11 mouse cellular contexts compared by ENCODE assay signal in genomic region chr13:110968507-110968905, GRCm38 (mm10).
DNase-seq lines count a peak whose midpoint lies in the region; ATAC-seq lines count a peak whose summit lies in the region.
"Had no signal": no experiment of that assay in that cellular context is flagged by ENCODE, and none has a peak within 500 bp of the region (broad histone marks: within the 10 kb centered on the region; RNA-seq: fewer than 3 reads in every experiment).

No protein-coding gene starts in this region.

- DNase-seq in gastrocnemius, adult 18-20 months (ENCODE audit: low spot score): peak; percentile 19
- no peak for DNase-seq in gastrocnemius, adult 8-10 months (ENCODE audit: low spot score in 2 of 2)
- DNase-seq in MN1 (ENCODE audit: low spot score): peak; percentile 16
- peak; percentile 20 to 44 for DNase-seq in heart, postnatal 14 days
- peak; percentile 52 for DNase-seq in midbrain, embryonic 14.5 days
- no peak for DNase-seq in right cerebral cortex, adult 2 months (ENCODE audit: low spot score in 2 of 2)
- no peak for DNase-seq in thymus, postnatal 10 days (ENCODE audit: low spot score in 2 of 2)

- intact Hi-C loops in heart, postnatal 14 days (cut with DNase I): loop anchor here (1.0 to 5.0 kb wide), 7 partner anchors 102 to 574 kb away; no protein-coding TSS in a partner anchor

- H3K27me3 ChIP-seq in embryonic facial prominence, embryonic 13.5 days: no peaks in the 10 kb centered on the region
- H3K27me3 ChIP-seq in midbrain, embryonic 14.5 days (ENCODE audit: control insufficient read depth, insufficient read depth, low read length): no peaks in the 10 kb centered on the region
- H3K27me3 ChIP-seq: CH12.LX; embryonic facial prominence, embryonic 12.5 days; liver, embryonic 13.5 days had no signal

- 0 out of 2 replicates have a peak, but pooled peaks have one; percentile 43 for ATAC-seq in embryonic facial prominence, embryonic 13.5 days (ENCODE audit: insufficient number of reproducible peaks, insufficient read depth, low FRiP score, low TSS enrichment, low read depth)
- no peak for ATAC-seq in midbrain, embryonic 14.5 days (ENCODE audit: low FRiP score, low TSS enrichment)

- peaks cover 18% of the 10 kb centered on the region for H3K4me1 ChIP-seq in embryonic facial prominence, embryonic 13.5 days
- H3K4me1 ChIP-seq in midbrain, embryonic 14.5 days (ENCODE audit: control insufficient read depth, insufficient read depth, low read length): peaks cover 5% of the 10 kb centered on the region; the same call in 1 of the 2 replicates

- H3K27ac ChIP-seq in embryonic facial prominence, embryonic 13.5 days: no peak overlapping the region
- H3K27ac ChIP-seq in midbrain, embryonic 14.5 days (replicated peaks; ENCODE audit: low read depth, low read length): no peak overlapping the region
- H3K27ac ChIP-seq: liver, embryonic 13.5 days had no signal

- H3K4me2 ChIP-seq in embryonic facial prominence, embryonic 13.5 days: no peak overlapping the region
- H3K4me2 ChIP-seq in midbrain, embryonic 14.5 days (ENCODE audit: low read length): no peak overlapping the region
- H3K4me2 ChIP-seq: embryonic facial prominence, embryonic 12.5 days; liver, embryonic 13.5 days had no signal

- no peaks in the 10 kb centered on the region for H3K36me3 ChIP-seq in embryonic facial prominence, embryonic 13.5 days
- no peaks in the 10 kb centered on the region for H3K36me3 ChIP-seq in midbrain, embryonic 14.5 days (ENCODE audit: control insufficient read depth, insufficient read depth, low read length)
- H3K36me3 ChIP-seq: embryonic facial prominence, embryonic 12.5 days; liver, embryonic 13.5 days had no signal

- 44% methylated on average over 7 of the region's 7 CpGs for WGBS in embryonic facial prominence, embryonic 13.5 days
- 42% methylated on average over 7 of the region's 7 CpGs for WGBS in midbrain, embryonic 14.5 days

- H3K4me3 ChIP-seq in embryonic facial prominence, embryonic 13.5 days: no peak overlapping the region
- H3K4me3 ChIP-seq in midbrain, embryonic 14.5 days (replicated peaks; ENCODE audit: low read depth, low read length): no peak overlapping the region
- H3K4me3 ChIP-seq: embryonic facial prominence, embryonic 12.5 days; liver, embryonic 13.5 days had no signal

- no peaks in the 10 kb centered on the region for H3K9me3 ChIP-seq in embryonic facial prominence, embryonic 13.5 days
- H3K9me3 ChIP-seq in midbrain, embryonic 14.5 days (ENCODE audit: control insufficient read depth, low read length): no peaks in the 10 kb centered on the region
- H3K9me3 ChIP-seq: embryonic facial prominence, embryonic 12.5 days; liver, embryonic 13.5 days had no signal

- H3K9ac ChIP-seq in embryonic facial prominence, embryonic 13.5 days: no peak overlapping the region
- no peak overlapping the region for H3K9ac ChIP-seq in midbrain, embryonic 14.5 days (replicated peaks; ENCODE audit: low read length)
- H3K9ac ChIP-seq: embryonic facial prominence, embryonic 12.5 days; liver, embryonic 13.5 days had no signal

Comparison
In these comparisons a context has a peak if more than half of its experiments do, and no peak if none do; other contexts are left out.
1. DNase-seq: peak in gastrocnemius, adult 18-20 months (single experiment), MN1 (single experiment), heart, postnatal 14 days (2 of 2) and midbrain, embryonic 14.5 days (single experiment); none in gastrocnemius, adult 8-10 months (0 of 2), right cerebral cortex, adult 2 months (0 of 2) and thymus, postnatal 10 days (0 of 2).